Mouse (Mus musculus) cortical plate, adult 2 months (tissue): ENCODE results near the gene Senp3. TPM values are rescaled to one million over a fixed set of nuclear protein-coding genes. Genes with fewer than 3 reads are reported as not detected.

Source experiments
- H3K27ac ChIP-seq: fragments of 200-500 bp; 2 replicates; pipeline ENCODE4 v1.5.1; 2012; ENCODE audit warnings: low read length, control low read depth, inconsistent platforms; ENCODE audit not compliant: insufficient read depth
- H3K4me1 ChIP-seq: fragments of 200-500 bp; 2 replicates; pipeline ENCODE4 v1.6.1; 2011; ENCODE audit warnings: low read length; ENCODE audit not compliant: control insufficient read depth, insufficient read depth
- H3K4me3 ChIP-seq: fragments of 200-500 bp; 2 replicates; pipeline ENCODE4 v1.5.1; 2011; ENCODE audit warnings: mild to moderate bottlenecking, low read length, control low read depth; ENCODE audit not compliant: insufficient read depth
- CTCF ChIP-seq: fragments of 200-500 bp; IDR thresholded peaks from 2 replicates; pipeline ENCODE4 v1.5.1; 2011; ENCODE audit warnings: mild to moderate bottlenecking, control low read depth, low read length; ENCODE audit not compliant: insufficient read depth; ENCODE audit errors: extremely low read depth
- POLR2A ChIP-seq: fragments of 200-500 bp; IDR thresholded peaks from 2 replicates; pipeline ENCODE4 v1.6.1; 2011; ENCODE audit warnings: mild to moderate bottlenecking, low read length, control low read depth; ENCODE audit not compliant: insufficient read depth; ENCODE audit errors: extremely low read depth
- polyA plus RNA-seq: library from polyadenylated mRNA; depleted of rRNA; stranded (reverse); fragments of >200 nt; gene quantifications from 2 replicates; pipeline ENCODE4 v1.2.3, GENCODE M21; 2012

Senp3 gene
- polyA plus RNA-seq, 1 experiment: 133 TPM

GRCm38 (mm10) chr11:69683576-69683975 lies 1.7 kb upstream of the Senp3 start:
- no peak for TF ChIP-seq CTCF
- TF ChIP-seq POLR2A: no peak
- no peak overlapping the region for H3K27ac ChIP-seq

GRCm38 (mm10) chr11:69682840-69683533 lies 1.1 kb upstream of the Senp3 start:
- no peak for TF ChIP-seq POLR2A
- TF ChIP-seq CTCF: peak; percentile 97
- Histone ChIP-seq H3K4me3 (no peak overlapping the region), H3K4me1 (no peaks in the 10 kb centered on the region; the same call in 1 of the 2 replicates), H3K27ac (no peak overlapping the region)

More at GRCm38 (mm10) chr11:69683576-69683975, 1.7 kb upstream of the Senp3 start:
- Histone ChIP-seq H3K4me1 (no peaks in the 10 kb centered on the region; the same call in 1 of the 2 replicates), H3K4me3 (no peak overlapping the region)

- Histone ChIP-seq H3K4me3 (peak overlapping the region; percentile 44), H3K27ac (no peak overlapping the region), H3K4me1 (no peaks in the 10 kb centered on the region; the same call in 1 of the 2 replicates)
- no peak for TF ChIP-seq CTCF
- TF ChIP-seq POLR2A: no peak
These were observed 440 bp upstream of the Senp3 start for GRCm38 (mm10) chr11:69682209-69682839.

GRCm38 (mm10) chr11:69680136-69680855 lies 1.6 kb downstream of the Senp3 start:
- Histone ChIP-seq H3K4me3 (peak overlapping the region; percentile 44; the same call in 1 of the 2 replicates), H3K27ac (no peak overlapping the region), H3K4me1 (no peaks in the 10 kb centered on the region; the same call in 1 of the 2 replicates)
- TF ChIP-seq POLR2A (no peak), CTCF (no peak)

GRCm38 (mm10) chr11:69679144-69679543 lies 2.7 kb downstream of the Senp3 start:
- Histone ChIP-seq H3K4me1 (no peaks in the 10 kb centered on the region; the same call in 1 of the 2 replicates), H3K4me3 (no peak overlapping the region), H3K27ac (no peak overlapping the region)
- TF ChIP-seq POLR2A (no peak), CTCF (no peak)

GRCm38 (mm10) chr11:69672211-69672706 lies 9.6 kb downstream of the Senp3 start, which contains the start of gene Eif4a1:
TSS of gene Eif4a1 (minus strand) at chr11:69672423.
- Histone ChIP-seq H3K4me1 (no peaks in the 10 kb centered on the region; the same call in 1 of the 2 replicates), H3K27ac (peak within 1 kb of the TSS; percentile 95), H3K4me3 (peak within 1 kb of the TSS; percentile 91)
- no peak for TF ChIP-seq CTCF
- peak; percentile 98 for TF ChIP-seq POLR2A

- TF ChIP-seq POLR2A: no peak
- no peak for TF ChIP-seq CTCF
- no peaks in the 10 kb centered on the region; the same call in 1 of the 2 replicates for H3K4me1 ChIP-seq
- H3K4me3 ChIP-seq: peak overlapping the region; percentile 91
- H3K27ac ChIP-seq: peak overlapping the region; percentile 95
These were observed 10.2 kb downstream of the Senp3 start for GRCm38 (mm10) chr11:69671726-69672124.

GRCm38 (mm10) chr11:69670786-69671725 lies 10.8 kb downstream of the Senp3 start:
- H3K27ac ChIP-seq: peak overlapping the region; percentile 95
- TF ChIP-seq CTCF: no peak
- TF ChIP-seq POLR2A: no peak; the same call in 1 of the 2 replicates
- H3K4me1 ChIP-seq: no peaks in the 10 kb centered on the region; the same call in 1 of the 2 replicates
- peak overlapping the region; percentile 91 for H3K4me3 ChIP-seq
